Mouse (Mus musculus) heart, adult 18-20 months (tissue): ENCODE measurements around the gene Arhgap45. TPM values are rescaled to one million over a fixed set of nuclear protein-coding genes. Genes with fewer than 3 reads are reported as not detected.
"Not testable (repeated sequence)": the region's sequence is repeated elsewhere in the genome, so short reads cannot be mapped to it uniquely, and the experiment has no call there.

Experiments used
- DNase-seq, 2 experiments: peaks; one replicate each; pipeline ENCODE4 v3.0.0; 2021 to 2022; ENCODE audit warnings: mixed read lengths in 1 of 2
- total RNA-seq, 2 experiments: library from RNA; stranded (reverse); gene quantifications; 2 replicates each; pipeline ENCODE4 v1.2.3; 2021

Gene Arhgap45
- total RNA-seq, 2 experiments from 2014 or later = 3.1 to 8.7 TPM

DNA sequence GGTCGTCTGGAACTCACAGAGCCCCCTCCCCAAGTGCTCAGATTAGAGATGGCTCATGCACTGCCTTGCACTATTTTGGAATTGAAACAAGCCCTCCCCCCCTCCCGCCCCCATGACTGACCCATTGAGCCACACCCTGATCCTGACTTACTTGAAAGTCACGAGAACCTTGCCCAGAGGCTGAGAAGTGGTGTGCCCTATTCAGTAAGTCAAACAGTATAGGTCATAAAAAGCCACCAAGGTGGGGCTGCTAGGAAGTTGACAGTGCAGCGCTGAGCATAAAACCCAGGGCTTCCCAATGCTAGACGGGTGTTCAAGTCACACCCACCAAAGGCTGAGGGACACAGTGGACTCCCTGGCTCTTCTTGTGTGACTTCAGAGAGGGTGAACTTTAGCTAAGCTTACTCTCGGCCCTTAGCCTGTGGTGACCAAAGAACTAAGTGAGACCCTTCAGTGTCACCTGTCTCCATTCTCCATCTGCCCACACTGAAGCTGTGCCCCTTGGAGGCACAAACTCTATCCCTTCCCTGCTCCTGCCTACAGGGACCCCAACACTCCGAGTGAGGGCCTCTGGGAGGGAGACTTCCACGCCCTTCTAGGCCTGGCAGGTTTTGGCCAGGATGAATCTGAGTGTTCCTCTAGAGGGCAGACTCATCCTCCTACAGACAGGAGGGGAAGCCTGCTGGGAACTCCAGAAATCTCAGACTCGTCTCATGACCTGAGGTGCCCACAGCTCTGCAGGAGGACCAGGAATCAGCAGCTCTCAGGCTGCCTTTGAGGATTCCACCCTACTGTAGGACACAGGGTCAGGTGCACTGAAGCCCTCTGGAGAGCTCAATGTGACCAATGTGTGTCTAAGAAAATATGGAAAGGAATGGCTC lies 17.3 kb downstream of the Arhgap45 start:
- DNase-seq = peak; percentile 71 to 72

DNA sequence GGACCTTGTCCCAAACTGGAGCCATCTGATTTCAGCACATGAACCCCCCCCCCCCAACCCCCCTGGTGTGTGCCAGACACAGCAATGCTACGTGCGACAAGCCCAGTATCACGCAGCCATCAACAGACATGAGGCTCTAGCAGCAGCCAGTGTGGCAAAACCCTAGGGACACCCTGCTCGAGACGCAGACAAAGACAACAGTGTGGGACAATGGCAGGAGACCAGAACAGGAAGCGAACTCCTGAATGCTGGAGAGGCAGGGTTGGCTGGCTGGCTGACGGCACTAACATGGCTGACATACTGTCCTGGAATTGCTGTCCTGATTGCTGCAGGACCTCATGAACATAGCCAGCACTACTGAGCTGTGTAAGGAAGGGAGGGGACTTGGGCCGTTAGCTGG lies 18.7 kb downstream of the Arhgap45 start:
- DNase-seq = peak in 1 of 2 experiments; percentile 69

DNA sequence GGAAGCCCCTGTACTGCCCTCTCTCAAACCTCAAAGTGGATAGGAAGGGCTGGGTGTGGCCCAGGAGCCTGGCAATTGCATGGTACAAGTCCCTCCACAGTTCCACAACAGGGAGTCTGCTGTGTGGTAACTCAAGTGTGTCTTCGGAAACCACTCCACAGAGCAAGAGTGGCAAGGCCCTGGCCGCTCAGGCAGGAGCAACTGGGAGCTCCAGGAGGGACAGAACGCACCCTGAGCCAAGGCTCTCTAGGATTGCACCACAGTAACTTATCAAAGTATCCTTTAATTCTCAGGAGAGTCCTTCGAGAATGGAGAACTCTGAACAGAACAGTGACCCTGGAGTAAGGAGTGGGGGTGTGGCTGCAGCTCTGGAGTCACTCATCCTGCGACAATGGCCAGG lies 19.2 kb downstream of the Arhgap45 start:
- no peak for DNase-seq

DNA sequence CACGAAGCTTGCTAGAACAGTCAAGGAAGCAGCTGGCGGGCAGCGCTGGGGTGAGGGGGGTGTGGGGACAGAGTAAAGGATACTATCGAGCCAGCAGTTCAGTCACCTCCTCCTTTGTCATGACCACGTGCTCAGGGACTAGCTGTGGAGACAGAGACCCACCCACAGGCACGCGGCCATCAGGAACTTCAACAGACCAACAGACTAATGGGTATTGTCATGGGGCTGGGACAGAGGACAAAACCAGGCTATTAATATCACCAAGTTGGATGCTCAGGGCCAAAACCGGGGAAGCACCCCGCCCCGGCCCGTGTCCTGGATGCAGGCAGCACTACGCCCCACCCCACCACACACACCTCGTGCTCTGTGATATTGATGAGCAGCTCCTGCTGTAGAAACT lies 20.4 kb downstream of the Arhgap45 start:
- peak; percentile 85 to 93 for DNase-seq

DNA sequence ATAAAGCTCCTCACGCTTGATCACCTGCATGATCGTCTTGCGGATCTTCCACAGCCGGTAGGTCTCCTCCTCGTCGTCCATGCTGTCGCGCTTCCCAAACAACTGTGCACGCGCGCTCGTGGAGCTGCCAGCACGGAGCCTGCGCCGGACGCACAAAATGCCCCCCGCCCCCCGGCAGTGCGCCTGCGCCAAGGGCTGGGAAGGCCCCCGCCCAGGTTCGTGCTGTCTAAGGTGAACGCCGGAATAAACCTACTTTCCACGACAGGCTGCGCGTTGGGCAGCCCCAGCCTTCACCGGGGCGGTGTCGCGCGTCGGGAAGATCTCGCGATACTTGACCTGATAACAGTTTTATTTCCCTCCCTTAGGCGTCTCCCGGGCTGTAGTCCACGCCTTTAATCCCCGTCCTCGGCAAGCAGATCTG lies 23.1 kb downstream of the Arhgap45 start, which contains the start of gene Polr2e:
Polr2e (minus strand) TSS at position 237 of the 421 bp plus-strand sequence.
- peak; percentile 98 for DNase-seq

DNA sequence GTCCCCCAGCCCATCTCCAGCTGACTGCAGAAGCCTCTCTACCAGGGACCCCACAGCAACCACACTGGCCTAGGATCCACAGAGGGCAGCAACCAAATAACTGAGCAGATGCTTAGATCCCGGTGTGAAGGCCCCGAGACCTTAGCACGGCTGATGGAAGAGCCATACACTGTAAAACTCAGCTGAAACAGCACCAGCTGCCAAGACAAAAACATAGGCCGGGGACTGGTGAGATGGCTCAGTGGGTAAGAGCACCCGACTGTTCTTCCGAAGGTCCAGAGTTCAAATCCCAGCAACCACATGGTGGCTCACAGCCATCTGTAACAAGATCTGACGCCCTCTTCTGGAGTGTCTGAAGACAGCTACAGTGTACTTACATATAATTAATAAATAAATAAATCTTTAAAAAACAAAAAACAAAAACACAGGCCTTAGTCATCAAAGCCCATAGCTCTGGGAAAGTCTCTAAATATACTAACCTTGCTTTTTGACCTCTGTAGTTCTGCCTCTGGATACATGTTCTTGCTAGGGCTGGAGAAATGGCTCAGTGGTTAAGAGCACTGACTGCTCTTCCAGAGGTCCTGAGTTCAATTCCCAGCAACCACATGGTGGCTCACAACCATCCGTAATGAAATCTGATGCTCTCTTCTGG lies 25.1 kb downstream of the Arhgap45 start:
- DNase-seq = not testable (repeated sequence)

DNA sequence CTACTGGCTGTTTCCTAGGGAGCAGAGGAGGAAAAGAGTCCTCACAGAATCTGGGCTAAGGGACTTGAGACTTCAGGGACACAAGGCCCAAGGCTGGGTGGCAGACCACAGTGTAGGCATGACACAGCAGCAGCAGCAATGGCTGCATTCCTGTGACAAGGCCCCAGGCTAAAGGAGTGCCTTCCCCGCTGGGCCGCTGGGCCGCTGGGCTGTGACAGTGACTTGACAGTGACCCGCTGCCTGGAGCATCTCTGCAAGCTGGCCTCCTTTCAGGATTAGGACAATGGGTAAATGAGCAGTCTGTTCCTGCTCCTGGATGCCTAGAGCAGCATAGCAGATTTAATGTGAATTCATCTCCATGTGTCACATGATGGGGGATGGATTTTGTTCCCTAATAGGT lies 27.6 kb downstream of the Arhgap45 start:
- no peak for DNase-seq

DNA sequence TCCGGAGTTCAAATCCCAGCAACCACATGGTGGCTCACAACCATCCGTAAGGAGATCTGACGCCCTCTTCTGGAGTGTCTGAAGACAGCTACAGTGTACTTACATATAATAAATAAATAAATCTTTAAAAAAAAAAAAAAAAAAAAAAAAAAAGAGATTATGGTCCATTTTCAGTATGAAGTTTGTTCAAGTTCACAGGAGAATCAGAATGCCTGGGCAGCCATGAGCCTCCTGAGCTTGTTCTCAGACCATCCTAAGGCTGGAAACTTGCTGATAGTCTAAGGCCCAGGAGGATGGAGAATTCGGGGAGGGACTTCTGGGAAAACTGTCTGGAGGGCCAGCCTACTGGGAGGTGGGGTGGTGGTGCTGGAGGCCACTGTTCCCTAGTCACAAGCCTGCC lies 28.9 kb downstream of the Arhgap45 start:
- not testable (repeated sequence) for DNase-seq

DNA sequence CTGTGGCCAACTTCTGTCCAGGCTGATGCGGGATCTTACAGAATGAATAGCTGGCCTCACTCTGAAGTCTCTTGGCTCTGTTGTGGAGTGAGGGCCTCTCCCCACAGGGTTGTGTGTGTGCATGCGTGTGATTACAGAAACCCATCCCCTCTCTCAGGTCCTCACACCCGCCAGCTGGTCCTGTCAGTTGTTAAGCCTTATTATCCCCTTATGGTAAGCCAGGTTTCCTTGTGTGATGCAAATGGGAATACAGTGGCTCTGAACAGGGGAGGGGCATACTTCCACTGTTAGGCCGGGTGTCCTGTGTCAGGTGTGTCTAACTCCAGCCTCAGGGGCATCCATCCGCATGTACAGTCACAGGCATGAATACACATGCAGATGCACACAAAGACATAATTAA lies 29.3 kb downstream of the Arhgap45 start:
- DNase-seq = no peak

DNA sequence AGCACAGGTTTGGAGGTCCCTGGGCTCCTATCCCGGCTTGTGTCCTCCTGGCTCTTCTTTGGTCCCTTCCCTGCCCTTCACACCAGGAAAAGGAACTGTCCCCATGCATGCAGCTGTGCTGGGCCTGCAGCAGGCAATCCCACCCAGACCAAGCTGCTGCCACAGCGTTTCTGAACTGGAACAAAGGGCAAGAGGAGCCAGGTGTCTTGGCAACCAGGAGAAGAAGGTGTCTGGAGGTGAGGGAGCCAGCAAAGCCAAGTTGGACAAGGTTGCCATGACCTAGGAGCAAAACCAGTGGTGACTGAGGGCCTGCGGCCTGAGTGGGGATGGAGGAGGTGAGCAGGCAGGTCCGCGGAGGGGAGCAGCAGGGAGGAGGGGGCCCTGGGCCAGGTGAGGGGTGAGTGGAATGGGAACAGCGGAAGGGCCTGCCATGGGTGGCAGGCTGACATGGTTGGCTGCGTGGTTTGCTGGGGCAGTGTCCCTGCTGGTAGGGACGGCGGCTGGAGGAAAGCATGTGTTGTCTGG lies 30.6 kb downstream of the Arhgap45 start, which contains the start of gene Gpx4:
Gpx4 (plus strand) TSS at position 126 of the 525 bp plus-strand sequence.
- DNase-seq = no peak

DNA sequence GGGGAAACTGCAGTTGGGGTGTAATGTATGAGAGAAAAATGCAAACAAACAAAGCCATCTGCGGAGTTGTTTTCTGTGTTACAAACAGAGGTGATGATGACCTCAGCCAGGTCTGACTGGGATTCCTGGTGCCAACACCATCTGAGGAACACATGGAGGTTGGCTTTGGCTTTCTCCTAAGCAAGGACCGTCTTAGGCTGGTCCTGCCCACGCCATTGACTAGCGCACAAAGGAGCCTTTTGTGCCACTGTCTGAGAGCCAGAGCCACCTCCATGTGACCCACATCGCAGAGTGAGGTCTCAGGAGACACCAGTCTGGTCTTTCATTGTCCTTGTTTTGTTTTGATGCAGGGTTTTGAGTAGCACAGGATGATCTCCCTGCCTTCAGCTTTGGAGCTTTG lies 31.9 kb downstream of the Arhgap45 start:
- no peak for DNase-seq

DNA sequence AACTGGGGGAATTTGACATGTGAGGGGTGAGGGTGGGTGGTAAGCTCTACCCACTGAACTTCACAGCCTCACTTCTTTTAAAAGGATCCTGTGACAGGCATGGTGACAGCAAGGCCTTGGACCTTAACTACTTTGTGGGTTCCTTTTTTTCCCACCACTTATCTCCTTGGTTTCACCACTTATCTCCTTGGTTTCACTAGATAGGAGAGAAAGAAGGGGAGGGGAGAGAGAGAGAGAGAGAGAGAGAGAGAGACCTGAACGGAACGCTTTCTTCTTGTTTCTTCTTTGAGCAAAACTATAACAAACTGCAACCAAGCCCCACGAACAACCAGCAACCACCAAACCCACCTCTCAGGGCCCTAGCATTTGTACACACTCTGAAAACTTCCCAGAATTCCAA lies 32.4 kb downstream of the Arhgap45 start:
- no peak for DNase-seq

DNA sequence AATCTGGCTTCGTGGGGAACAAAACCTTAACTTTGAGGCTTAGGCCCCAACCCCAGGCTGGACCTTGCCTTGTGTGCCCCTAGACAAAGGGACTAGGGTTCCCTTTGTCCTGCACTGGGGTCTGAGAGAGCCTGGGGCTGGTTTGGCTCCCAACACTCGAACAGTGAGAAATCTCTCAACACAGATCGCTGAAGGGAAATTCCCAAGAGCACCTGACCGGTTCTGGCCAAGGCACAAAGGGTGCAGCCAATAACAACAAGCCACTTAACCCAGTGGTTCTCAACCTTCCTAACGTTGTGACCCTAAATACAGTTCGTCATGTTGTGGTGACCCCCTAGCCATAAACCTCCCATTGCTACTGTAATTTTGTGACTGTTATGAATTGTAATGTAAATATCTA lies 33.8 kb downstream of the Arhgap45 start:
- no peak for DNase-seq

DNA sequence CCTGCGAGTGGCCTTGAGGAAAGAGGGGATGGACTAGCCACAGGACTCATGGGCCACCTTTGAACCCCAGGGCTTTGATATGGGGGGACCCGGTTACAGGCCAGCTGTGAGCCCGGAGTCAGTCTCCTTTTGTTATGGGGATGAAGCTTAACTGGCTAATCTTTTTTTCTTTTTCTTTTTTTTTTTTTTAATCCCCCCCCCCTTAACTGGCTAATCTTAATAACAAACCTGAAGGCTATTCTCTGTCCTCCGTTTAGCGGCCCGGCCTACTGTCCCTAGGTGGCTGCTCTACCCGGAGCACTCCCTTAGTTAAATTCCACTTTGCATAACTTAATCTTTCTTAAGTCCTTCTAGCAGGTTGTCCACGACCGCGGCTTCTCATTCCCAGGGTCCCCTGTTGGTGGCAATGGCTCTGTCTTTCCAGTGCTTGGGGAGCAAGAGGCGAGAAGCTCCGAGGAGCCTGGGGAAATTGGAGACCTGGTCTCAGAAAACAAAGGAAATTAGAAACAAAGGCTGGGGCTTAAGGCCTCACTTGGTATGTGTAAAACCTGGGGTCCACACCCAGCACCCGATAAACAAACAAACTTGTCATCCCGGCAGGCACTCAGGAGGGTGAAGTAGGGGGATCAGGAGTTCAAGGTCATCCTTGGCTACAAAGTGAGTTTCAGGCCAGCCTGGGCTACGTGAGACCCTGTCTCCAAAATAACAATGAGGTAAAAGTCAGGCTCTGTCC lies 34.6 kb downstream of the Arhgap45 start:
- no peak for DNase-seq

DNA sequence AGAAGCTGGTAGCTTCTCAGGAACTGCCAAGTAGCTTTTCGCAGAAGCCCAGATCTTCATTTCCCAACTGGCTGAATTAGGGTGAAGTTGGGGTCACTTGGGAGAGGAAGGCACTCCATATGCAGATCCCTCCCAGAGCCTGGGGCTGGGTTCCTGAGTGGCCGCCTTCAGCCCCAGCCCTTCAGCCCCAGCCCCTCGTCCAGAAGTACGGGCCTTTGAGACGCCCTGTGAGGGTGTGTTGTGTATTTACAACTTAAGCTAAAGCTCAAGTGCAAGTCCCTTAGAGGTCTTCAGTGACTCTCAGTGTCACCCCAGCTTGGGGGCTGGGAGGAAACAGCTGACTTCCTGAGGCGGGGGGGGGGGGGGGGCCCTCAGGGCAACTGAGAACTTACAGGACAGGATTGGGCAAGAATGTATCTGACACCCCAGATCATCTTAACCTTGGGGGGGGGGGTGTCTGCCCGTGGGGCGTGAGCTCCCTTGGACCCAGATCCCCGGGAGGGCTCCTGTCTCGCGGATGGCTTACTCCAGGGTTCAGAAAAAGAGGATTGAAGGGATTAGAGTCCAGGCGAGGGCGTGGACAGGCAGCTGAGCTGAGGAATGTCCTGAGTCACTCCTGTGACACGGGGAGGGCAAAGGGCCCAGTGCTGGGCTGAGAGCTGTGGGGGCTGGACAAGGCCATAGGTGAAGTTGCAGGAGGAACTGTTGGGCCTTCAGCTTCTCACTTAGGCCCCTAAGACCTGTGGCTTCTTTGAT lies 35.3 kb downstream of the Arhgap45 start:
- peak; percentile 71 to 73 for DNase-seq

DNA sequence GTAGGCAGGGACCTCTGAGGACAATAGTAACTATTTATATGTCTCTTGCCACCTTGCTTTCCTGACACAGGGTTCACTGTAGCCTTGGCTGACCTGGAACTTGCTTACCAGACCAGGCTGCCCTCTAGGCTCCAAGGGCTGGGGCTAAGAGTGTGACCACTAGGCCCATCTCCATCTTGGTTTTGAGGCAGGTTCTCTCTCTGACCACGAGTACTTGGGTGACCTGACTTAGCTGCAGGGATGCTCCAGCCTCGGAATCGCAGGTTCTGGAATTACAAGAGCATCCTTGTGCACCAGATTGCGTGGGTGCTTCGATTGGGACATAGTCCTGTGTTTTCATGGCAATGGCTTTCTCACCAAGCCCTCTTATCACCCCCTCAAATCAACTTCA lies 35.9 kb downstream of the Arhgap45 start:
- no peak for DNase-seq

DNA sequence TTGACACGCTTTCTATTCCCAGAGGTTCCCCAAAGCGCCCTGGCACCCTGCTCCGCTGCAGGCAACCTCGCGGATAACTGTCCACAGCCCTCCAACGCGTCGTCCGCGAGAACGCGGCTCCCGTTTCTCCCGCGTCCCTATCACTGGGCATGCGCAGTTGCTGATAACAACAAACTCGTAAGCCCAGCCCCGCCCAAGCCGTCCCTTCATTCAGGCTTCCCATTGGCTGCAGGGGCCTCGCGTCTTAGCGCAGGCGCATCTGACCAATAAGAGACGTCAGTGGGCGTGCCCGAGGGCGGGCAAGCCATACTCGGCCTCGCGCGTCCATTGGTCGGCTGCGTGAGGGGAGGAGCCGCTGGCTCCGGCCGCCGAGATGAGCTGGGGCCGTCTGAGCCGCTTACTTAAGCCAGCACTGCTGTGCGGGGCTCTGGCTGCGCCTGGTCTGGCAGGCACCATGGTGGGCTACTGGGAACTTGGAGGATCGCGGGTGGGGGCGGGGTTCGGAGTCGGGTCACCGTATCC lies 36.9 kb downstream of the Arhgap45 start:
- peak; percentile 99 to 100 for DNase-seq

DNA sequence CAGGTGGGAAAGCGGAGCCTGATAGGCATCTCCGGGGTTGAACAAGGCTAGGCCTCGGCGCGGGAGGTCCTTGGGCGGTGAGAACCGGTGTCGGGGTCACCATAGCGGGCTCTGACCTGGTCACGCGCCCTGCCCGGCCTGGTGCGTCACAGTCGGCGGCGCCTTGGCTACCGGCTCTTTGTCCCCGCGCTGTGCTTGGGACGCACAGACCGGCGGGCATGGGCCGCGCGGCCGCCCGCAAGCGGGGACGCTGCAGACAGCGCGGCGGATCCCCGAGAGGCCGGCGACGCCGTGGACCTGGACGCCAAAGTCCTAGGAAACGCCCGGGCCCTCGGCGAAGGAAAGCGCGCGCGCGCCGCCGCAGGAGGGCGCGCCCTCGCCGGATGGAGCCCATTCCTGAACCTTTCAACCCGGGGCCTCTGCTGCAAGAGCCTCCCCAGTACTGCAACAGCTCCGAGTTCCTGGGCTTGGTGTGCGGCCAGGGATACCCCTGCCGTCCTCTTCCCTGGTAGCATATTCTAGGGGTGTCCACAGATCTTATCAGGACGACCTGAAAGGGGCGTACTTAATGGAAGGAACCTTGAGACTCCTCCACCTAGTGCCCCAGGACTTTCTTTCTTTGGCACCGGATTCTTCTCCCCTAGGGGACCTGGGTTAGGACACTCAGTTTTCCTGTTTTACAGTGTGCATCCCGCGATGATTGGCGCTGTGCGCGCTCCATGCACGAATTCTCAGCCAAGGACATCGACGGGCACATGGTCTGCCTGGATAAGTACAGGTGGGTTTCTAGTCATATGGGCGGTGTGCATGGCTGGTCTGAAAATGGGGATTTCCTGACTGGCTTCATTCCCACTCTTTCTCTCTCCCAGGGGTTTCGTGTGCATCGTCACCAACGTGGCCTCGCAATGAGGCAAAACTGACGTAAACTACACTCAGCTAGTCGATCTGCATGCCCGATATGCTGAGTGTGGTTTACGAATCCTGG lies 37.7 kb downstream of the Arhgap45 start:
- peak; percentile 78 to 83 for DNase-seq

DNA sequence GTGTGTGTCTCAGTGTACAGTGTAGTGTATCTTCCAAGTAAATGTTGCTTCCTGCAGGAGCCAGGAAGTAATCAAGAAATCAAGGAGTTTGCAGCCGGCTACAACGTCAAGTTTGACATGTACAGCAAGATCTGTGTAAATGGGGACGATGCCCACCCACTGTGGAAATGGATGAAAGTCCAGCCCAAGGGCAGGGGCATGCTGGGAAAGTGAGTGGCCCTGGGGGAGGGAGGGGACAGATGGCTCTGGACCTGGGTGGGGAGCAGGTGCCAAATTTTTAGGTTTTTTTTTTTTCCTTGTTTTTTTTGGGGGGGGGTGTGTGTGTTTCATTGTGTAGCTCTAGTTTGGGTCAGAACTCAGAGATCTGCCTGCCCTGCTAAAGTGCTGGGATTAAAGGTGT lies 38.5 kb downstream of the Arhgap45 start:
- not testable (repeated sequence) for DNase-seq

DNA sequence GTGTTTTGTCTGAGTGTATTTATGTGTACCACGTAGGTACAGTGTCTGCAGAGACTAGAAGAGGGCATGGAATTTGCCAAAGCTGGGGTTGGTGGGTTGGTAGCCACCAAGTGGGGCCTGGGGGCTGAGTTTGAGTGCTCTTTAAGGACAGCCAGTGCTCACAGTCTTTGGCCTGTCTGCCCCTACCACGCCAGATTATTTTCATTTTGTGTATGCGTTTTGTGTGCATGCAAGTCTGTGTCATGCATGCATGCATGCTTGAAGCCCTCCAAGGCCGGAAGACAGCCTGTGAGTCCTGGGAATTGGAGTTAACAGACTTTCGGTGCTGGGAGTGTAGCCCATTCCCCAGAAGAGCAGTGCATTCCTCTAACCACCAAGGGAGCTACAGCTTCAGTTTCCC lies 38.9 kb downstream of the Arhgap45 start:
- DNase-seq = no peak
